Mouse (Mus musculus): ENCODE data around the gene Gm8909. TPM values are rescaled to one million over a fixed set of nuclear protein-coding genes. Genes with fewer than 3 reads are reported as not detected.
"Not testable (repeated sequence)": the region's sequence is repeated elsewhere in the genome, so short reads cannot be mapped to it uniquely, and the experiment has no call there.

Gm8909 gene
- total RNA-seq (2021) (not detected), polyA plus RNA-seq (2012; rRNA removed) (0.19 TPM in 1 of 2 replicates, not detected in the other)
- long read RNA-seq, result 0 reads

DNA sequence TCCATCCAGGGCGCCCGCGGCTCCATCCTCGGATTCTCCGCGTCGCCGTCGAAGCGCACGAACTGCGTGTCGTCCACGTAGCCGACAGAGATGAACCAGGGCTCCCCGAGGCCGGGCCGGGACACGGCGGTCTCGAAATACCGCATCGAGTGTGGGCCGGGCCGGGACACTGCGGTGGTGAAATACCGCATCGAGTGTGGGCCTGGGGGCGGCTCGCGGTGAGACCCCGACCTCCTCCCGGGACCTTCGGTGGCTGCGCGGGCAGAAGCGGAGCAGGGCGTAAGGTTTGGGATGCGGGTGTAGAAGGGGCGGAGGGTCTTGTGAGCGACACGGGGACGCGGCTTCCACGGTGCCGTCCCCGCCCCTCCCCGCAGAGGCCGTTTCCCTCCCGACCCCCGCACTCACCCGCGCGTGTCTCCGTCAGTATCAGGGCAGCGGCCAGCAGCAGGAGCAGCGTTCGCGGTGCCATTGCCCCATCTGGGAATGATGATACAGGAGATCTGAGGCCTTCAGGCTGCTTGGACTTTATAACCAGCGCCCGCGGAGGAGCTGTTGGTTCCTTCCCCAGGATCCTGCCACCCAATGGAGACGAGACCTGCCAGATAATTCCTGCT, at the start of gene Gm8909:
Gm8909 (minus strand) TSS at position 499 of the 614 bp plus-strand sequence.
- no peak for DNase-seq

DNA sequence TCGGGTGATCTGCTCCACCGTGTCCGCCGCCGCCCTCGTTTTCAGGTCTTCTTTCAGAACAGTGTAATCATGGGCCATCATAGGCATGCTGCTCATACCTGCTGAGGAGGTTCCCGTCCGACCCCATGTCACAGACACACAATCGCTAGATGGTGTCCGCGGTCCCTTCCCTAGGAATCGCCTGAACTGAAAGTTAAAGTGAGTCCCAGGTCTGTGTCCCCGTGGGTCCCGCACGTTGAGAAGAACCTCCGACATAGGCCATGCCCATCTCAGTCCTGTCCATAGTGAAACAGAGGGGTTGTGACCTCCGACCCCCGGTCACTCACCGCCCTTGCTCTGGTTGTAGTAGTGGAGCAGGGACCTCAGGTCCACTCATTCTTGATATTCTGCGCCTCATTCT, 47.2 kb upstream of the Gm8909 start:
- no peak for DNase-seq

DNA sequence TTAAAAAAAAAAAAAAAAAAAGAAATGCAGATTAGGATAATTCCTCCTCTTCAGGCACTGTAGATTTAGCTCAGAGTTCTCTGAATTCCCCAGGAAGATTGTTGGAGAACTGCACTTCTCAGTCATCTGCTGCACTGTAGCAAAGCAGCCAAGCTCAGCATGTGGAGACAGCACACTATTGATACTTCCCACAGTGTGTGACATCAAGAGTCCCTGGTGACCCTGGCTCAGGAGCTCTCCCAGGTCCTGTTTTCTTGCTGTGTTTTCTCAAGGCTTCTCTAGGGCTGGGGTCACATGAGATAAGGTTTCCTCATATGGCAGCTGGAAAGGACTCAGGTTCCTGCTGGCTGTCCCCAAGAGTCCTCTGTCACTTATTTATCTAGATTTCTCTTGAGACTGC, 38.5 kb upstream of the Gm8909 start:
- no peak for DNase-seq

DNA sequence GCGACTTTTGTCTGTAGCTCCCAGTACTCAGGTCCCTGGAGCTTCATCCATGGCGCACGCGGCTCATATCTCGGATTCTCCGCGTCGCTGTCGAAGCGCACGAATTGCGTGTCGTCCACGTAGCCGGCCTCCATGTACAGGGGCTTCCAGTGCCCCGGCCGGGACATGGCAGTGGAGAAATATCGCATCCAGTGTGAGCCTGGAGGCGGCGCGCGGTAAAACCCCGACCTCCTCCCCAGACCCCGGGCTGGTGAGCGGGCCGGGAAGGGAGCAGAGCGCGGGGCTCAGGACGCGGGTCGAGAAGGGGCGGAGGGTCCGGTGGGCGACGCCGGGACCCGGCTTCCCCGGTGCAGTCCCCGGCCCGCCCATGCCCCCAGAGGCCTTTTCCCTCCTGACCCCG, 37.5 kb upstream of the Gm8909 start:
- no peak for DNase-seq

DNA sequence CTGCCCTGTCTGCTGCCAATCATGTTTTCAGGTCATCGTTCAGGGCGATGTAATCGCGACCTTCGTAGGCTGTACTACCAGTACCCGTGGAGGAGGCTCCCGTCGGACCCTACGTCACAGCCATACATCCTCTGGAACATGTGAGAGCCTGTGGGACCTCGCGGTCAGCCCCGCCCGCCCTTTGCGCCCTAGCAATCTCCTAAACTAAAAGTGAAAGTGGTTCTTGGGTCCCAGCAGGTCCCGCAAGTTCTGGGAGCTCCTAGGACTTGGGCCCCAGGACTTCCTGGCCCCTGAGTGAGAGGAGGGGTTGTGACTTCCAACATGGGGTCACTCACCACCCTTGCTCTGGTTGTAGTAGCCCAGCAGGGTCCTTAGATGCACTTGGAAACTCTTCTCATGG, 37.1 kb upstream of the Gm8909 start:
- peak; percentile 60 for DNase-seq

DNA sequence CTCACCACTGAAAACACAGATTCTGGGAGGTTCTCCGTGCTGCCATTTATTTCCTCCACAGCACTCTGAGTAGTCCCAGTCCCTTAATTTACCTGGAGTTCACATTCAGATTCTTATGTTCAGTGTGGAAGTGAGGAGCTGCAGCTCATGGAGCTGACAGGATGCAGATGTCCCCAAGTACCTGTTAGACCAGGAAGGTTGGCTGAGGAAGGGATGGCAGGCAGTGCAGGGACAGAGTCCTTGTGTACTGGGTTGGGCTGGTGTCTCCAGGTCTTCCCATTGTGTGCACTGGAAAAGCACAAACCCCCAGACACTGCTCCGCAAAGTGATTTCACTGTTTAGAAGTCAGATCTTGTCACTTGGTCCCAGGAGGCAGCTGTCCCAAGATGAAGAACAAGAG, 33.5 kb upstream of the Gm8909 start:
- DNase-seq, result no peak

DNA sequence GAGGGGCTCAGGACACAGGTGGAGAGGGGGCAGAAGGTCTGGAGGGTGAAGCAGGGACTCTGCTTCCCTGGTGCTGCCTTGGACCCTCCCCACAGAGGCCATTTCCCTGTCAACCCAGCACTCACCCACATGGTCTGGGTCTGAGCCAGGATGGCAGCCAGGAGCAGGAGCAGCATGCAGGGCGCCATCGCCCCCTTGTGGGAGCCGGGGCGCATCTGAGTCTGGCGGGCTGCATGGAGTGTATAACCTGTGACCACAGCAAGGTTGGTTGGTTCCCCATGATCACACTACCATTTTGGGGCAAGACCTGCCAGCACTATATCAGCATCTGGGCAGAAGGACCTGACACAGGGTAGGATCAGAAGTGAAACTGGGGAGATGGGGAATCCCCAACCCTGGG, 30.0 kb upstream of the Gm8909 start:
- peak; percentile 7 for DNase-seq

DNA sequence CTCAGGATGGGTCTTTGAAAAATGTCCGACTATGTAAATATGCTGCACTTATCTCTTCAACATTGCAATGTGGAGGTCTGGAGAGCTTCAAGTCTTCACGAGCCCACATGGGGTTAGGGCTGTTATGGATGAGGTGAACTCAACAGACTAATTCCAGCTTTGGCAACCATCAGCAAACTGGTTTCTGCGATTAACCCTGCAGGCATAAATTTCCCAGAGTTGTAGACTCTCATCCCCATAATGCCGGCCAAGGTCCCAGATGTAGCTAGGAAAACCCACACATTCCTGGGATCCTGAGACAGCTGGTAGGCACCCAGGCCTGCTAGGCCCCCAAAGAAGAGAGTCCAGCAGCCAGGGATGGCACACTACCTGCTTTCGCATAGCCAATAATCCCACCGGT, 26.1 kb upstream of the Gm8909 start:
- DNase-seq, result no peak

DNA sequence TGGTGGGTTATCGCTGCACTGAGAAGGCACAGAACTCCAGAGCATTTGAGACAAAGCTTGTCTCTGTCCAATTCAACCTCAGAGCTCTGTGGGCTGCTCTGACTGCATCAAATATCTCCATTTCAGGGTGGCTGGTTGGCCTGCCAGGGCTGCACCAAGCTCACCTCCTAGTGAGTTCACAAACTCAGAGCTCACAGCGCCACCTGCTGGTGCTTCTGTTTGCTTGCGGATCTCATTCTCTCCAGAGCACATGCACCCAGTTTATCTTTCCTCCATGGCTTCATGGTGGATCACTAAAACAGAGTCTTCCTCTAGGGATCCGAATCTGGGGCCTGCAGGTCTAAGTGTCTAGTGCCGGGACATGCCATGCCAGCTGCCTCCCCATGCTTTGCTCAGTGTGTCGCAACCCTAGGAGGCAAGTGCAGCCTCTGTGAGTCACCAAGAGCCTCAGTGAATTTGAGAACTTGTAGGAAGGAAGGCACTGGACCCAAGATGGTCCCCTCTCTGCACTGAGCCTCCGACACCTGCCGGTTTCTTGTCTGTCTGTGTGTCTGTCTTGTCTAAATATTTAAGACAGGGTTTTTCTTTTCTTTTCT, 25.3 kb upstream of the Gm8909 start:
- peak; percentile 50 for DNase-seq

DNA sequence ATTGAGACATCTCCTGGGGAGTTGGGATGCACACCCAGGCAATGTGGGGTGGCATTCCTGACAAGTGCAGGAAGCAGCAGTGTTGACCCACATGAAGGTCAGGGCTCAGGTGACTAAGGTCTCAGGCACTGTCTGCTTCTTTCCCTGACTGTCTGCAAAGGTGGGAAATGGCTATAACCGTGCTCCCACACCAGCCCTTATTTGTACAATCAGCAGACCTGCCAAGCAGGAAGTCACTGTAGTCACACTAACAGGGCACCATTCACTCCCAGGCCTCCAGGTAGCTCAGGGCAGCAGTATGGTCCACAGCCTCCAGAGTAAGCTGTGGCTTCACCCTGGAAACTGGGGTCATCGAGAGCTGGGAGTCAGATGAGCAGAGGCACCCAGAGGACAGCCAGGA, 24.0 kb upstream of the Gm8909 start:
- DNase-seq, result no peak

DNA sequence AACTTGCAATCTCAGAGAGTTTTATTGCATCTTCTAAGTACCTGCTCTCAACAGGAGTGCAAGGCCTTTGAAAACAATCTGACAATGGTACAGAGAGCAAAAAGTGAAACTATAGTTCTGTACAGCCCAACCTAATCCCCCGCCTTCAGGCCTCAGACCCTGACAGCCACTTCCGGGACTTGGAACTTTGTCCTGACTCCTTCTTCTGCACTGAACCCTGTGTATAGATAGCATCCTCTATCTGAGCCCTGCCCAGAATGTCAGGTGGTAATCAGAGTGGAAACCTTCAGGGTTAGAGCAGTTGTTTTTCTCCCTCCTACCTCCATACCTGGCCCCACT, 21.8 kb upstream of the Gm8909 start, which contains the start of gene H2-T3:
H2-T3 (minus strand) TSS at position 119 of the 339 bp plus-strand sequence.
- no peak for DNase-seq

DNA sequence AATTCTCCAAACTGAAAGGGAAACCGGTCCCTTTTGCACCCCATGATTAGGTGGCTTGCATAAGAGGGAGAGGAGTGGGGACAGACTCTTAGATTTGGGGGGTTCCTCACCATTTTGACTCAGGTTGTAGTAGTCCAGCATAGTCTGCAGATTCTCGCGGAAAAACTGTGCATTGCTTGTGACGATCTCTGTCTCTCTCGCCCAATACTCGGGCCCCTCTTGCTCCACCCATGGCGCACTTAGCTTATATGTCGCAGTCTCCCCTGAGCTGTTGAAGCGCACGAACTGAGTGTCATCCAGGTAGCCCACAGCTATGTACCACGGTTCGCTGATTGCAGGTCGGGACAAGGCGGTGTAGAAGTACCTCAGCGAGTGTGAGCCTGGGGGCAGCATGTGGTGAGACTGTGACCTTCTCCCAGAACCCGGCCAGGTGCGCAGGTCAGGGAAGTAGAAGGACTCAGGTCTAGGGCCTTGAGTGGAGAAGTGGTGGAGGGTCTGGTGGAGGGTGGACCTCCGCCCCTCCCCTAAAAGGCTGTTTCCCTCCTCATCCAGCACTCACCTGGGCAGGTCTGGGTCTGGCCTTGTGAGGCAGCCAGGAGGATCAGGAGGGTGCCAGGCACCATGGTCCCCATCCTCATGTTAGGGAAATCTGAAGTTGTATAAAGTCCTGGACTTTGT, 21.3 kb upstream of the Gm8909 start:
- DNase-seq, result no peak

DNA sequence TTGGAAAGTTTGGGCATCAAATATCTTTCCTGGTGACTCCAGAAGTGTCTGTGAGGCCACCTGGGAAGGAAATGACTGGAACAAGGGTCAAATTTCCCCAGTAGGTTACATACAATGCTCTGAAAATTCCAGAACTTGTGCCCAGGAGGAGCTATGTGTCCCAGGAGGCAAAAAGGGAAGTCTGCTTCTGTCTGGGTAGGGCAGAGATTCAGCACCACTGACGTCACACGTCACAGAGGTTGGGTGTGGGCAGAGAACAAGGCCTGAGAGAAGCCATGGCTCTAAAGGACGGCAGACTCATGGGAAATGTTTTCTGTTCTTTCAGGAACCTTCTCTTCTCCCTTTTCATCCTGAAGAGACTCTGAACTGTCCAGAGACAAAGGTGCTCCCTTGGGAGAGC, 19.2 kb upstream of the Gm8909 start:
- no peak for DNase-seq

DNA sequence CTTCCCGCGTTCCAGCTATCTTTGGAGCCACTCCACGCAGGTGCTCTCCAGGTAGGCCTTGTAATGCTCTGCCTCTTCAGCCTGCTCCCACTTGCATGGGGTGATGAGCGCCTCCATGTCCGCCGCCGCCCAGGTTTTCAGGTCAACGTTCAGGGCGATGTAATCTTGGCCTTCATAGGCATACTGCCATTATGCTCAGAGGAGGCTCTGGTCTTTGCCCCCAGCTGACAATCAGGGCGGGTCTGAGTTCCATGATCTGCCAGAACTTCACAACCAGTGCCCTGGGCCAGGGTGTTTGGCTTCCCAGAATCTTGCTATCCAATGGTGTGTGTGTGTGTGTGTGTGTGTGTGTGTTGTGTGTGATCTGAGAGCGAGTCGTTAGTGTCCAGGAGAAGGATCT, 13.9 kb upstream of the Gm8909 start:
- DNase-seq, result no peak

DNA sequence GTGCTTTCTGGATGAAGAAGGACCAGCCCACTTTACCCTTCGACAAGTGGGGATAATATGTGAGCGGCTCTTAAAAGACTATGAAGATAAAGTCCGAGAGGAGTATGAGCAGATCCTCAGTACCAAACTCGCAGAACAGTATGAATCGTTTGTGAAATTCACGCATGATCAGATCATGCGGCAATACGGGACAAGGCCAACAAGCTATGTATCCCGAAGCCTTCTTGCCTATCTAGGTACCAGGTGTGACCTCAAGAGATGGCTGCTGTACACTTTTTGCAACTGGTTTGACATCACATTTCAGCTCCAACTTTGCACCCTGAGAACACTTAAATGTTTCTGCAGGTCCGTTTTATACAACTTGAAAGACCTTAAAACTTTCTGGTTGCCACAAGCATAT, 11.1 kb upstream of the Gm8909 start:
- DNase-seq, result not testable (repeated sequence)

DNA sequence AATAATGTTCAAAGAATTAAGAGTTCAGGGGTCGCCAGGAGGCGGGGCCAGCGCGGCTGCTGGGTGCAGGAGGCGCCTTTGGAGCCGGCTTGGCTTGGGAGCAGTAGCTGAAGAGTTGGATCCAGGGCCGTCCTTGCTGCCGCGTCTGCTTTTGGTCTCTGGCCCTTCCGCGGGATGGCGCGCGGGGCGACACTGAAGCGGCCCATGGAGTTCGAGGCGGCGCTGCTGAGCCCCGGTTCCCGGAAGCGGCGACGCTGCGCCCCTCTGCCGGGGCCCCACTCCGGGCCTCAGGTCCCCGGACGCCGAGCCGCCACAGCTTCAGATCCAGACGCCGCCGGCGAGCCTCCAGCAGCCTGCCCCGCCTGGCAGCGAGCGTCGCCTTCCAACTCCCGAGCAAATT, 10.6 kb upstream of the Gm8909 start:
- peak; percentile 48 for DNase-seq

DNA sequence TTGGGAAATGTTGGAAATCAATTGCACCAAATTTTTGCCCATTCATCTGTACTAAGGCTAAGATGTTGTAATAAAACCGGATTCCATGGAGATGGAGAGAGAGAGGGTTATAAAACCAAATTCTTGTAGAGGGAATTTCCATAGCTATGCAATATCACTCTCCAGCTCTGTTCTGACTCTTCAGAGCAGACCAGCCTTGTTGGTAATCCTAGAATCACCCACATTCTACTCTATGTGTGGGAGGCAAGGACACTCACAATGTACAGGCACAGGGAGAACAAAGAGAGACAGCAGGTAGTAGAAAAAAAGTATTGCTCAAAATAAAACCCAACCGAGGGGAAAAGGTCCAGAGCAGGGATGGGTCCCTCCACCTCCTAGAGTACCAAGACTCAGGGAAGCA, 7.8 kb upstream of the Gm8909 start:
- not testable (repeated sequence) for DNase-seq

DNA sequence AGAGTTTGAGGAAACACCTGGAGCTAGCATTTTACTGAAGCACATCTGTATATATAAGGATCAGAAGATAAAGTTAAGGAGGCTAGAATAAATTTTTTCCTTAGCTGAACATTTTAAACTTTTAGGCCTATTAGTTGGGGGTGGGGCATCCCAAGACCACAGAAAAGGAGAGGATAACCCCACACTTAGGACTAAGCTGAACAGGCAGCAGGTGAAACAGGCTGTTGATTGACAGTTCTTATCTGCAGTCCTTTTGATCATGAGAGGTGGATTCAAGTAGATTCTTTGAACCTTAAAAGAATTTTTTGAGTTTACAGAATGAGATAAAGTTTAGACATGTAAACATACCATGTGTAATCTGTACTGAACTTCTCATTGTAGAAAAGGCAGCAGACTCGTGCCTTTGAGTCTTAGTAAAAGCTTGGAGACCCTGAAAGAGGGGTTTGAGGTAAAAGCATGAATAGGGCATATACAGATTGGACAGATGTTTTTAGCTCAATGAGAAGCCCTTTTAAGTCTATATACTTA, 2.0 kb upstream of the Gm8909 start:
- no peak for DNase-seq

DNA sequence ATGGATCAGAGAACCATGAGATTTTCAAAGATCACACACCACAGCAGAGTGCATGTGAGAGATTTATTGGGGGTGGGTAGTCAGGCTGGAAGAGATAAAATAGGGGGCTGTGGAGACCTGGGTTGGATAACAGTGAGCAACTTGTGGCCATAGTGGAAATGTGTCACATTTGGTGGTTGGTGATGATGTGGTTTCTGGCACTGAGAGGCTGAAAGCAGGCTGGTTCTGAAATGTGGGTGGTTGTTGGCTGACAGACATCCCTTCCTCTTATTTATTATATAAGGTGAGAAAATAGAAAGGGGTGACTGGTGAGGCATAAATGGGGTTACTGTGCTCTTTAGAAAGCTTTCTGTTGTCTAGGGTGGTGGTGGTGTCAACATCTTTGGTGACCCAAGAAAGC, 1.4 kb upstream of the Gm8909 start:
- DNase-seq, result no peak

DNA sequence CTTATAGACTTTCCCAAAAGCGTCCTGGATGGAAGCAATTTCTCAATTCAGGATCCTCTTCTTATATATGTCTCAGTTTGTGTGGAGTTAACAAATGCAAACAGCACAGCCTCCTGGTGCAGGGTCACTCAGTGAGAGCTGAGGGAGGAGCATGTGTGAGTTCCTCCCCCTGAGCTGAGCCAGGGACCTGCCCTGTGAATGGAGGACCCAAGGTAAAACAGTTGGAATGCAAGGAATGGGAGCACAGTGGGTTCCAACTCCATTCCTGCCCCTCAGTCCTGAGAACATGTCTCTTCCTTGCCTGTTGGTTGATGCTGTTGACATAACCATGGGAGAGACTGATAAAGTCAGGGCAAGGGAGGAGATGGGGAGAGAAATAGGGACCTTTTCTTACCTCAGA, 757 bp upstream of the Gm8909 start:
- not testable (repeated sequence) for DNase-seq

DNA sequence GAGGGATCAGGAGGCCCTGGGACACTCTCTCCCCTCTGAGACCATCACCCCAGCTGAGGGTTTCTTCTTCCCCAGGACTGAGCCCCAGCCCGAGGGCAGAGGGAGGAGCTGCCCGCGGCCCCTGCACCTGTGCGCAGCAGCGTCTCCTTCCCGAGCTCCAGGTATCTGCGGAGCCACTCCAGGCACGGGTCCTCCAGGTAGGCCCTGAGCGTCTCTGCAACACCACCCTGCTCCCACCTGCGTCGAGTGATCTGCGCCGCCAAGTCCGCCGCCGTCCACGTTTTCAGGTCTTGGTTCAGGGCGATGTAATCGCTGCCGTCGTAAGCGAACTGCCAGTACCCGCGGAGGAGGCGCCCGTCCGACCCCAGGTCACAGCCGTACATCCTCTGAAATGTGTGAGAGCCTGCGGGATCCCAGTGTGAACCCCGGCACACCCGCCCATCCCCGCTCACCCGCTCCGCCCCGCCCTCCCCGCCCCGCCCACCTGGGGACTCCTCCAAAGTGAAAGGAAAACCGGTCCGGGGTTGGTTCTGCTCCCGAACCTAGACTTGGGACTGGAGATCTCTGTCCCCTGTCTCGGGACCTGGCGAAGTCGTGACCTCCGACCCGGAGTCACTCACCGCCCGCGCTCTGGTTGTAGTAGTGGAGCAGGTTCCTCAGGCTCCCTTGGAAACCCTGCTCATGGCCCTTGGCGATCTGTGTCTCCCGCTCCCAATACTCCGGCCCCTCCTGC, 865 bp downstream of the Gm8909 start:
- peak; percentile 36 for DNase-seq

DNA sequence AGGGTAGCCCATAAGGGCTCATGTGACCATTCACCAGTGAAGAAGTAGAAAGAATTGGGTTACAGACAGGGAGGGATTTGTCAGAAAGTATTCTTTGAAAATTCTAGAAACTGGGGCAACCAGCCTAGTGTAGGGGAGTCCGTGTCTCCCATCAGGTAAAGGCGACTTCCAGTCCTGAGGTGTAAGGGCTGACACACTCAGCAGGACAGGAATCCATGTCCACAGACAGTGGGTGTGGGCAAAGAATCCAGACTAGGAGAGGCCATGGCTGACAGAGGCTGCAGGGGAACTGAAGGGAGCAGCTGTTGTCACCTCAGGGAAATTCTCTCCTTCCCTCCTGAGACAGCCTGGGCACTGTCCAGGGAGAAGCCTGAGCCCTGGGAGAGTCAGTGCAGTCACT, 1.4 kb downstream of the Gm8909 start:
- DNase-seq, result not testable (repeated sequence)
